Mouse (Mus musculus): Measurements from ENCODE around the gene Wscd2. TPM values are rescaled to one million over a fixed set of nuclear protein-coding genes. Genes with fewer than 3 reads are reported as not detected.

The Wscd2 gene
- polyA plus RNA-seq, 1 experiment = not detected

DNA sequence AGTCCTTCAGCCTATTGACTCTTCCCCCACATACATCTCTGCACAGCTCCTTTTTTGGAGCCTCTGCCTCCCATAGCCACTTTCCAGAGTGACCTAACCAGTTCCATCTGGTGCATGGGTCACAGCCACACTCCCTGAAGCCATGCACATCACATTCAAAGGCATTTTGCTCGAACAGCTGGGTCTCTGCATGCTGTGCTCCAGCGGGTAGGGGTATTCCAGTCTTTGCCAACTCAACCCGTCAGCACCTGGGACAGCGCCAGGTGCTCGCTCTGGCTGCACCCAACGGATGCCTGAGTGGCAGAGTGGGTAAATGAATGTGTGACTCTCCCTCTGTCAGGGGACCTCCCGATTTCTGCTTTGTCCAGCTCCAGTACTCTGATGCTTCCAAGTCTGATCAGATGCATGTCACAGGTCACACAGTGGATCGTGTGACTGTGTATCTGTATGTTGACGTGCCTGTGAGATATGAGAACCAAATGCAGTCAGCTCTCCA lies 63.3 kb downstream of the Wscd2 start:
- Histone ChIP-seq H3K79me2 (ENCODE audit: control insufficient read depth, insufficient read depth) (no peaks in the 10 kb centered on the region), H3K4me2 (ENCODE audit: low read depth) (no peak overlapping the region), H3K4me3 (no peak overlapping the region), H3ac (ENCODE audit: control insufficient read depth, insufficient read length) (no peak overlapping the region), H3K36me3 (ENCODE audit: control insufficient read depth, insufficient read depth) (no peaks in the 10 kb centered on the region), H3K27me3 (ENCODE audit: control insufficient read depth, insufficient read depth, insufficient read length) (peaks cover 23% of the 10 kb centered on the region)
- no peak for TF ChIP-seq TCF3 (IDR thresholded peaks at IDR 0.05; ENCODE audit: insufficient read length, low read depth)
- TF ChIP-seq TCF12 (IDR thresholded peaks at IDR 0.05; ENCODE audit: insufficient read depth, poor library complexity, severe bottlenecking) = no peak
- no peak for TF ChIP-seq POLR2A (IDR thresholded peaks at IDR 0.05; ENCODE audit: insufficient read length, low read depth)
- TF ChIP-seq REST (IDR thresholded peaks at IDR 0.05; ENCODE audit: insufficient read depth, insufficient read length) = peak; percentile 73

GRCm38 (mm10) chr5:113554095-113554494 lies 64.0 kb downstream of the Wscd2 start:
- Histone ChIP-seq H3K79me2 (ENCODE audit: control insufficient read depth, insufficient read depth) (no peaks in the 10 kb centered on the region), H3K4me3 (no peak overlapping the region), H3K36me3 (ENCODE audit: control insufficient read depth, insufficient read depth) (no peaks in the 10 kb centered on the region), H3K4me2 (ENCODE audit: low read depth) (no peak overlapping the region), H3K27me3 (ENCODE audit: control insufficient read depth, insufficient read depth, insufficient read length) (peaks cover 23% of the 10 kb centered on the region), H3ac (ENCODE audit: control insufficient read depth, insufficient read length) (no peak overlapping the region)
- TF ChIP-seq SRF (IDR thresholded peaks at IDR 0.05; ENCODE audit: control insufficient read depth, insufficient read length, low read depth) = no peak
- TF ChIP-seq MAX (IDR thresholded peaks at IDR 0.05; ENCODE audit: low read depth) = no peak
- TF ChIP-seq CEBPB (IDR thresholded peaks at IDR 0.05; ENCODE audit: insufficient read depth, poor library complexity, severe bottlenecking) = no peak
- TF ChIP-seq POLR2AphosphoS2 (IDR thresholded peaks at IDR 0.05; ENCODE audit: insufficient read length, low read depth) = no peak
- TF ChIP-seq MYOG (IDR thresholded peaks at IDR 0.05; ENCODE audit: control insufficient read depth in 1 of 3, insufficient read depth in 1 of 3, insufficient read length in 2 of 3, low read depth in 2 of 3) = no peak
- no peak for TF ChIP-seq TCF12 (IDR thresholded peaks at IDR 0.05; ENCODE audit: insufficient read depth, poor library complexity, severe bottlenecking)

DNA sequence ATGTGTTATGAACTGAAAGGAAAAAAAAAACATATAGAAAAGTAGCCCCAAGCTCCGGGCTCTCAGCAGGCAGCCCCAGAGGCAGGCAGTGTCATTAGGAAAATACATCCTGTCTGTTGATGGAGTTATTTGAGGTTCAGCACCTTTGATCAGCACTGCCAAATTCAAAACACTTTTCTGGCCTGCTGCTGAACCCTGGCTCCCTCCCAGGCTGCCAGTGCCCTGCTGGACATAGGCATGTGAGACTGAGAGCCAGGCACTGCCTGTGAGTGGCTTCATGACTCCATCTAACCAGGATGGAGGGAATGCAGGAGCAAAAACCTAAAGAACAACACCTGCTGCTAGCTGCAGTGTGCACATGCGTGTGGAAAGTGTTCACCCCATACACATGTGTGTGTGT lies 64.4 kb downstream of the Wscd2 start:
- TF ChIP-seq SRF (IDR thresholded peaks at IDR 0.05; ENCODE audit: control insufficient read depth, insufficient read length, low read depth) = no peak
- Histone ChIP-seq H3K4me3 (no peak overlapping the region), H3K36me3 (ENCODE audit: control insufficient read depth, insufficient read depth) (no peaks in the 10 kb centered on the region), H3K27me3 (ENCODE audit: control insufficient read depth, insufficient read depth, insufficient read length) (peaks cover 27% of the 10 kb centered on the region), H3ac (ENCODE audit: control insufficient read depth, insufficient read length) (no peak overlapping the region), H3K4me2 (ENCODE audit: low read depth) (no peak overlapping the region), H3K79me2 (ENCODE audit: control insufficient read depth, insufficient read depth) (no peaks in the 10 kb centered on the region)

DNA sequence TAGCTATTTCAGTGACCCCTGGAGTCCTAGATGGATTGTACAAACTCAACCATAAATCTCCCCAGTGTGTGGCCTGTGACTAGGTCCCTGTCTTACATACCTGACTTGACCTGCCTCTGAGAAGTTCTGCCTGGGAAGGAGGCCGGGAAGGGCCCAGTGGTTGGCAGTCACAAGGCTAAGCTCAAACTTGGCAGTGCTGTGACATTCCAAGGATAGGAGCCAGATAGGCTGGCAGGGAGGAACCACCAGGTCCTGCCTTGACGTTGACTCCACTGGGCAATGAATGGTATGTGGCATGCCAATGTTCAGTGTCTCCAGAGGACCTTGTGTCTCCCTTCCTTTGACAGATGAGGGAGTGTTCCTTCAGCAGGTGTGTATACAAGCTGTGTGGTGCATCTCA lies 65.6 kb downstream of the Wscd2 start:
- no peak overlapping the region for H3K4me3 ChIP-seq
- no peak overlapping the region for H3ac ChIP-seq (ENCODE audit: control insufficient read depth, insufficient read length)
- no peak for TF ChIP-seq SRF (IDR thresholded peaks at IDR 0.05; ENCODE audit: control insufficient read depth, insufficient read length, low read depth)
- no peak for TF ChIP-seq POLR2AphosphoS2 (IDR thresholded peaks at IDR 0.05; ENCODE audit: insufficient read length, low read depth)
- TF ChIP-seq E2F4 (IDR thresholded peaks at IDR 0.05; ENCODE audit: insufficient read depth) = no peak
- no peak for TF ChIP-seq MAX (IDR thresholded peaks at IDR 0.05; ENCODE audit: low read depth)
- no peak for TF ChIP-seq REST (IDR thresholded peaks at IDR 0.05; ENCODE audit: insufficient read depth, insufficient read length)
- TF ChIP-seq TCF3 (IDR thresholded peaks at IDR 0.05; ENCODE audit: insufficient read length, low read depth) = no peak
- no peak for TF ChIP-seq USF1 (IDR thresholded peaks at IDR 0.05; ENCODE audit: low read depth)
- no peak for TF ChIP-seq MYOD1 (IDR thresholded peaks at IDR 0.05; ENCODE audit: control insufficient read depth in 1 of 3, insufficient read length in 2 of 3, low read depth in 2 of 3)
- TF ChIP-seq TCF12 (IDR thresholded peaks at IDR 0.05; ENCODE audit: insufficient read depth, poor library complexity, severe bottlenecking) = no peak
- TF ChIP-seq MYOG (IDR thresholded peaks at IDR 0.05; ENCODE audit: control insufficient read depth in 1 of 3, insufficient read depth in 1 of 3, insufficient read length in 2 of 3, low read depth in 2 of 3) = no peak
- no peak for TF ChIP-seq CEBPB (IDR thresholded peaks at IDR 0.05; ENCODE audit: insufficient read depth, poor library complexity, severe bottlenecking)
- TF ChIP-seq POLR2A (IDR thresholded peaks at IDR 0.05; ENCODE audit: insufficient read length, low read depth) = no peak
- H3K79me2 ChIP-seq (ENCODE audit: control insufficient read depth, insufficient read depth) = no peaks in the 10 kb centered on the region
- no peaks in the 10 kb centered on the region for H3K36me3 ChIP-seq (ENCODE audit: control insufficient read depth, insufficient read depth)
- H3K27me3 ChIP-seq (ENCODE audit: control insufficient read depth, insufficient read depth, insufficient read length) = peaks cover 24% of the 10 kb centered on the region
- H3K4me2 ChIP-seq (ENCODE audit: low read depth) = no peak overlapping the region

DNA sequence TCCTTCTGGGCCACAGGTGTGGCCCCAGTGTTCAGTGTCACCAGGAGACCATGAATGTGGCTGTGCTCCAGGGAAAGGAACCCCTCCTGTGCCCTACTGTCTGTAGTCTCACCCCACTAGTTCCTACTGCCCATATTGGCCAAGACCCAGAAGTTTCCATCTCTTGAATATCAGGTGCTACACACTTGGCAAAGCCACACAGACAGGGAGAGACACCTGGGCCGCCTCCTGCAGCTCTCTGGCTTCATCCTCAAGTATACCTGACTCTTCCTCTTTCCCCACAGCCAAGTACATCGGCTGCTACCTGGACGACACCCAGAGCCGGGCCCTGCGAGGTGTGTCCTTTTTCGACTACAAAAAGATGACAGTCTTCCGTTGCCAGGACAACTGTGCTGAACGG lies 67.9 kb downstream of the Wscd2 start:
- H3ac ChIP-seq (ENCODE audit: control insufficient read depth, insufficient read length) = no peak overlapping the region
- H3K4me3 ChIP-seq = no peak overlapping the region
- H3K79me2 ChIP-seq (ENCODE audit: control insufficient read depth, insufficient read depth) = no peaks in the 10 kb centered on the region
- no peak overlapping the region for H3K4me2 ChIP-seq (ENCODE audit: low read depth)
- H3K27me3 ChIP-seq (ENCODE audit: control insufficient read depth, insufficient read depth, insufficient read length) = peaks cover 19% of the 10 kb centered on the region
- H3K36me3 ChIP-seq (ENCODE audit: control insufficient read depth, insufficient read depth) = no peaks in the 10 kb centered on the region
- TF ChIP-seq REST (IDR thresholded peaks at IDR 0.05; ENCODE audit: insufficient read depth, insufficient read length) = no peak
- no peak for TF ChIP-seq TCF3 (IDR thresholded peaks at IDR 0.05; ENCODE audit: insufficient read length, low read depth)
- no peak for TF ChIP-seq MYOG (IDR thresholded peaks at IDR 0.05; ENCODE audit: control insufficient read depth in 1 of 3, insufficient read depth in 1 of 3, insufficient read length in 2 of 3, low read depth in 2 of 3)
- no peak for TF ChIP-seq MYOD1 (IDR thresholded peaks at IDR 0.05; ENCODE audit: control insufficient read depth in 1 of 3, insufficient read length in 2 of 3, low read depth in 2 of 3)
- no peak for TF ChIP-seq SRF (IDR thresholded peaks at IDR 0.05; ENCODE audit: control insufficient read depth, insufficient read length, low read depth)

GRCm38 (mm10) chr5:113559627-113560026 lies 69.5 kb downstream of the Wscd2 start:
- TF ChIP-seq E2F4 (IDR thresholded peaks at IDR 0.05; ENCODE audit: insufficient read depth) (no peak), POLR2A (IDR thresholded peaks at IDR 0.05; ENCODE audit: insufficient read length, low read depth) (no peak), REST (IDR thresholded peaks at IDR 0.05; ENCODE audit: insufficient read depth, insufficient read length) (no peak), USF1 (IDR thresholded peaks at IDR 0.05; ENCODE audit: low read depth) (no peak), SRF (IDR thresholded peaks at IDR 0.05; ENCODE audit: control insufficient read depth, insufficient read length, low read depth) (no peak), CEBPB (IDR thresholded peaks at IDR 0.05; ENCODE audit: insufficient read depth, poor library complexity, severe bottlenecking) (no peak)
- Histone ChIP-seq H3K79me2 (ENCODE audit: control insufficient read depth, insufficient read depth) (no peaks in the 10 kb centered on the region), H3K36me3 (ENCODE audit: control insufficient read depth, insufficient read depth) (no peaks in the 10 kb centered on the region), H3ac (ENCODE audit: control insufficient read depth, insufficient read length) (no peak overlapping the region), H3K4me3 (no peak overlapping the region), H3K4me2 (ENCODE audit: low read depth) (no peak overlapping the region), H3K27me3 (ENCODE audit: control insufficient read depth, insufficient read depth, insufficient read length) (peaks cover 19% of the 10 kb centered on the region)
